Mouse (Mus musculus): ENCODE measurements around the gene Tmprss2.

Gene Tmprss2

GRCm38 (mm10) chr16:97610939-97611338 is at the start of gene Tmprss2:
Gene Tmprss2 (minus strand): TSS chr16:97611195.
- no peak for DNase-seq (ENCODE audit: low read depth, low spot score)

DNA sequence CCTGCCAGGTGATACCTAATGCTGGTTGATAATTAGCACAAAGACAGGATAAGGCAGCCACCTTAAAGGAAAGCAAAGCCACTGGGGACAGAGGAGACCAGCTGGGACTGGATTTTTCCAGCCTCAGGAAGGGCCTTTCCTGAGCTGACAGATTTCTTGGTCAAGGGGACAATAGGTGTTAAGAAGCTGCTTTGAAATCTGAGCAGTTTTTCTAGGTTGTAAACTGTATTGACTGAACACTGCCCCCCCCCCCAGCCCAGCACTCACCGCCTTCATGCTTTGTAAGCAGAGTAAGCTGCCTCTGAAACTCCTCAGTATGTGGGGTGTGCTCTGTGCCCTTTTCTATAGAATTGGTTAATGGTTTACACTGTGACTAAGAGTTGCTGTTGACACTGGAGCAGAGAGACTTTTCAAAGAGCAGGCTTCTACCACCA is 48.2 kb upstream of the Tmprss2 start:
- DNase-seq (ENCODE audit: low read depth, low spot score): no peak

DNA sequence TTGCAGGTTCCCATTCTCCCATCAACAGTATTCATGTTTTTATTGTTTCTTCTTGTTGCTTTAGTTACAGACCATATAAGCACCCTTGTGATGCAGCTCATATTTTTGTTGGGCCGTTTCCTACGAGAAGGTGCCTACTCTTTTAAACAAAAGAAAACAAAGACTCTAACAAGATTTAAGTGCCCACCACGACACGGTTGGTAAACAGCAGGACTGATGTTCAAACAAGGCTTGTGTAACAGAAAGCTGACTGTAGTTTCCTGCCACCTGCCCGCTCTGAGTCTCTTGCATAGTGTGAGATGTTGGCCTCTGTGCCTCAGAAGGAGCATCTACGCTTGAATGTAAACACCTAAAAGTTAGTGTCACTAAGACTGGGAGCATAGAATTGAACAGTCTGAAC is 47.5 kb upstream of the Tmprss2 start:
- DNase-seq (ENCODE audit: low read depth, low spot score): no peak

GRCm38 (mm10) chr16:97655800-97656199 is 44.8 kb upstream of the Tmprss2 start:
- DNase-seq (ENCODE audit: low read depth, low spot score): no peak

DNA sequence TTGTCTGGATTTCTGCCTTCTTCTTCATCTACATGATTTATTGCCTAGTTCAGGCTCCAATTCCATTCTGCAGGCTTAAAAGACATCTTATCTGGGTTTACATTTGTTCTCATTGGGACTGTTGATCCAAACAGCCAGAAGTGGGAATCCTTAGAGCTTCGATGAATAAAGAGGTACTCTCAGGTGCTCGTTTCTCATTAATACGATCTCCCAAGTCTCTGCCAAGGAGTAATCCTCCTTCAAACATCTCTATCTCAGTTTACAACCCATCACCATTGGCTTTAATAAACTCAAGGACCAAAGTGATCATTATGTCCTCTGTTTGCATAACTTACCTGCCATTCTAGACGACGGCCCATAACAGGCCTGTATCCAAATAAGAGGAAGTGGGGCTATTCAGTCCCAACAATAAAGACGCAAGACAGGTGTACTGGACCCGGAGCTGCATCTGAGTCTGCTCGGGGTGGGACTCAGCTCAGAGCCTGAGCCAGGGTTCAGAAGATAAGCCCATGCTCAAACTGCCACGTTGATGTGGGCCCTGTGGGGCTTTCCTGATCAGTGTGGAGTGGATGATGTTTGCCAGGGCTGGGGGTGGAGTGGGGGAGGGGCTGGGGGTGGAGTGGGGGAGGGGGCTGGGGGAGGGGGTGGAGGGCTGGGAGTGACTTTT is 38.7 kb upstream of the Tmprss2 start:
- DNase-seq (ENCODE audit: low read depth, low spot score): no peak

- no peak for DNase-seq (ENCODE audit: low read depth, low spot score)
Measured at GRCm38 (mm10) chr16:97644681-97645080, 33.7 kb upstream of the Tmprss2 start.

DNA sequence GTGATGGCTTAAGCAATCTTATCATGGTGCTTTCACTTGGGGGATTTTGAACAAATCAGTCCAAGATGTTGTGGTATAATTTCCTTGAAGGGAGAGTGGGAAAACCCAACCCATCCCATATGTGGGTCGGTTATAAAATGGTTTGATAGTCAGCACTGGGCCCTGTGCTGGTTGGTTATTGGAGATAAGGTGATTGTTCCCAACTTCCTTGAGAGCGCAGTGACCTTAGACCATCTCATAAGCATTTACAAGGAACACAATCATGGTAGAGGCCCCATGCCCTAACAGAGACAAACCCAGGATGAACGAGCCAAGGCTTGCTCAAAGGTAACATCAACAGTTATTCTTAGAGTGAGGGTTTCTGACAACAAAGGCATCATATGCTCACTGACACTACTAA is 28.6 kb upstream of the Tmprss2 start:
- DNase-seq (ENCODE audit: low read depth, low spot score): no peak

DNA sequence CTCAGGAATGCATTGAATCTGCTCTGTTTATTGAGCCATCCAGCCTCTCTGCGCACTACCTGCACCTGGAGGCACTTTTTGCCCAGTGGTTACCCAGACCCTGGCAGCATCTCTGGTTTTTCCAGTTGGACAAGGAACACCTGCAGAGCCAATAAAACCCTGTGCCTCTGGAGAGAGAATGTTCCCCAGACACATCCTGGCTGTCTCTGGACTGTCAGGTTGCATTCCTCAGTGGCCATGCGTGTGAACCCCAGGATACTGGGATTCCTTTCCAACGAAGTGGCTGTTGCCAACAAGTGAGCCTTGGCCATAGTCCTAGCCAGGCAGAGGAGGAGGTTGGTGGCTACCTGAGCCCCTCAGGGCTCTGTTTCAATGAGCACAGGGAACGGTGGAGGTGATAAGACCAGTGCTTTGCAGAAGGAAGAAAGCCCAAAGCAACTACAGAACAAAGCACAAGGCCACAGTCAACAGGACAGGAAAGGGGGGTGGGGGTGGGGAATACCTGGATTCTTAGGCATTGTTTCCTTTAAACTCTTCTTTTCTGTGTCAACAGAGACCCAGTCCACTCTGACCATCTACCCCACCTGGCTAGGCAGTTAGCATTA is 22.0 kb upstream of the Tmprss2 start:
- no peak for DNase-seq (ENCODE audit: low read depth, low spot score)

DNA sequence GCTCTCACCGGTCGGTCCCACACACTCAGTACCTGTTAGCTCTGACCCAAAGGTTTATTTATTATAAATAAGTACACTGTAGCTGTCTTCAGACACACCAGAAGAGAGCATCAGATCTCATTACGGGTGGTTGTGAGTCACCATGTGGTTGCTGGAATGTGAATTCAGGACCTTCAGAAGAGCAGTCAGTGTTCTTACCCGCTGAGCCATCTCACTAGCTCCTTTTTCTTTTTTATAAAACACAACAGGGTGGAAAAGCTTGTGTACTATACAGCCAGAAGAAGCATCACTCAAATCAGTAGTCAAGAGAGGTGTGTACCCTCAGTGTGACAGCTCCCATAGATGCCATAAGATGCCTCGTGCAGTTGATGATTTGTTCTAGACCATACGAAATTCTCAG is 12.2 kb upstream of the Tmprss2 start:
- DNase-seq (ENCODE audit: low read depth, low spot score): peak; percentile 59

GRCm38 (mm10) chr16:97622383-97622889 is 11.4 kb upstream of the Tmprss2 start:
- no peak for DNase-seq (ENCODE audit: low read depth, low spot score)

- DNase-seq (ENCODE audit: low read depth, low spot score): no peak
Measured at GRCm38 (mm10) chr16:97618285-97618684, 7.3 kb upstream of the Tmprss2 start.

- DNase-seq (ENCODE audit: low read depth, low spot score): no peak
Measured at GRCm38 (mm10) chr16:97612009-97612408, 1.0 kb upstream of the Tmprss2 start.

GRCm38 (mm10) chr16:97610246-97610645 is 749 bp downstream of the Tmprss2 start:
- DNase-seq (ENCODE audit: low read depth, low spot score): no peak

DNA sequence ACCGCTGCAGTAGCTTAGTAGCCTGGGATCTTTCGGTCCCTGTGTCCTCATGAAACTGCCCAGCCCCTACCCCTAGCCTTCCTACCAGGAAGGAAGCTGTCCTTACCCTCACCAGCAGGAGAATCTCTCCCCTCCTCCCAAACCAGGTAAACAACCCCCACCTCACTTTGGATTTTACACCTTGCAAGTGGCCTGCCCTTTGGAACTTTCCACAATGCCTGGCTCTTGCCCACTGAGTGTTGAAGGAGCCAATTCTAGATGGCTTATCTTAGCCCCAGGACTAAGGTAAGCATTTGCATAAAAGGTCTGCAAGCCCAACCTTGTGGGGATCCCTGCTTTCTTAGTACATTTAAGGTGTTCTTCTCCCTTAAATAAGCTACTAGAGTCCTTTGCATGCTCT is 1.3 kb downstream of the Tmprss2 start:
- DNase-seq (ENCODE audit: low read depth, low spot score): no peak

DNA sequence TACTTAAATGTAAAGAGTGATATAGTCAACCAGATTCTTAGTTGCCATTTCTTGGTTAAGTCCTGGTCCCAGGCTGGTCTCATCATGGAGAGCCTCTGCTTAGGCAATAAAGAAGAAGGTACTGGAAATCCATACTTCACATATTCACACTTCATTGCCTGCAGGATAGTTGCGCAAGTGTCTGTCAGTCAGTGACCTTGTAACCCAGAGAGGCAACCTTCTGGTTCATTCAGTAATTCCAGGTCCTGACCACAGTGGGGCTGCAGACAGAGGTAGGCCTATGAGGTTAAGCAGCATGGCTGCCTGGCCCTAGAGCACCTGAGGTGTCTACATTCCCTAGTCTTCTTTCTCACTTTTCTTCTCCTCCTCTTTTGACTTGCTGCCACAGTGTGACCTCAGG is 3.0 kb downstream of the Tmprss2 start:
- no peak for DNase-seq (ENCODE audit: low read depth, low spot score)

DNA sequence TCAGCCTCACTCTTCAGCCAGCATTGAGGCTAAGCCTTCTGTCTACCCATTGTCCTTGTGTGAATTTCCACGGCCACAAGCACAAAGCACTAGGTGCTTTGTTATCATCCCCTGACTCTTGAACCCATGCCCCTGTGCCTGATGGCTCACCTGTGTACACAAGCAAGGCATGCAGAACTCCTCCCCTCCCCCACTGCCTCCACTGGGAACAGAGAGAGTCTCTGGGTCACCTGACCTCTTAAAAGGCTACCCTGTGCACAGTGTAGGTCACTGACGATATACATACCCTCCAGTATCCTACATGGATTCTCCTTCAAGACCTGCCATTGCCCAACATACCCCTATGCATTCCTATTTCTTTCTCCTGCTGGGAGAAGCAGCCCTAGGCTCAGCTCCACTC is 4.2 kb downstream of the Tmprss2 start:
- no peak for DNase-seq (ENCODE audit: low read depth, low spot score)

DNA sequence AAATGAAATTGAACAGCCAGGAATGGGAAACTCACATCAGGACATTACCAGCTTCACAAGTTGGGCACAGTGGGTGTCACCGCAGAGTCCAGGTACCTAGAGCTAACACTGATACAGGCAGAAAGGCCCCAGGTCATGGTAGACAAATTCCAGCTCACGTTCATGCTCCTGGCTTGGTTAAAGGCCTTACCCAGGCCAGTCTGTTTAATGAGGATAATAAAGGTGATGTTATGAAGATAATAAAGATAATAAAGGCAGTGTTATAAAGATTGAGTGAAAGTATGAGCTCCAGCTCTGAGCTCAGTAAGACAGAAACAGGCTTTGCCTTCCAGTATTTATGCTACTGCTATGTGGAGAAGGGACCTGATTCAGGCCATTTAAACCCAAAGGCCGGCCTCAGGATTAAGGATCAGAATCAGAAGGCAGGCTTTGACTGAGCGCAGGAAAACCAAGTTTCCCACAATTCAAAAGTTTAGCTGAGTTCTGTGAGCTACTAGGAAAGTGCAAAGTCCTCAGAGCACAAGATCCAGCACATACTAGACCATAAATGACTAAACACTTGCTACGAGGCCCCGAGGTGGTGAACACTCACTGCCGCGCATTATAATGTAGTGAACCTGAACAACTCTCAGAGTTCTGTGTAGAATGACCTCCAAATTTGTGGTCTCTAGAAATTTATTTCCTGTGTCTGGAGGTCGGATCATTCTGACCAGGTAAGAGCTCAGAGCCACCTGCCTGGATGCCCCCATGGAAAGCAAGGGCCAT is 4.9 kb downstream of the Tmprss2 start:
- no peak for DNase-seq (ENCODE audit: low read depth, low spot score)

DNA sequence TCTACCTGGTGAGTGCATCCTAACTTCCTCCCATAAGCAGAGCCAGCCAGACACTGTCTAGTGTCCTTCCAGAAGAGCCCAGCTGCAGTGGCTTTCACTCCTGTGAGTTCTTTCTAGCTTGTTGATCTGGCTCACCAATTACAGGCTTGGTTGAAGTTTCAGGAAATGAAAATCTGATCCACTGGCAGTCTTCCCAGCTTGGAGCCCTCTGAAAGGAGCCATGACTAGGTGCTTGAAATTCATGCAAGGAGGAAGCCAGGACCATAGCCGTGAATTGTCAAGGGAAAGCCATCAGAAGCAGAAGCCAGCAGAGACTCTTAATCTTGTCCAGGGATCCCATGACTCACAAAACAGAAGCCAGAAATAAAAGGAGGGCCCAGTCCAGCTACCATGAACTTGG is 8.7 kb downstream of the Tmprss2 start:
- peak; percentile 72 for DNase-seq (ENCODE audit: low read depth, low spot score)

GRCm38 (mm10) chr16:97600591-97600990 is 10.4 kb downstream of the Tmprss2 start:
- no peak for DNase-seq (ENCODE audit: low read depth, low spot score)

GRCm38 (mm10) chr16:97598046-97598445 is 12.9 kb downstream of the Tmprss2 start:
- no peak for DNase-seq (ENCODE audit: low read depth, low spot score)

DNA sequence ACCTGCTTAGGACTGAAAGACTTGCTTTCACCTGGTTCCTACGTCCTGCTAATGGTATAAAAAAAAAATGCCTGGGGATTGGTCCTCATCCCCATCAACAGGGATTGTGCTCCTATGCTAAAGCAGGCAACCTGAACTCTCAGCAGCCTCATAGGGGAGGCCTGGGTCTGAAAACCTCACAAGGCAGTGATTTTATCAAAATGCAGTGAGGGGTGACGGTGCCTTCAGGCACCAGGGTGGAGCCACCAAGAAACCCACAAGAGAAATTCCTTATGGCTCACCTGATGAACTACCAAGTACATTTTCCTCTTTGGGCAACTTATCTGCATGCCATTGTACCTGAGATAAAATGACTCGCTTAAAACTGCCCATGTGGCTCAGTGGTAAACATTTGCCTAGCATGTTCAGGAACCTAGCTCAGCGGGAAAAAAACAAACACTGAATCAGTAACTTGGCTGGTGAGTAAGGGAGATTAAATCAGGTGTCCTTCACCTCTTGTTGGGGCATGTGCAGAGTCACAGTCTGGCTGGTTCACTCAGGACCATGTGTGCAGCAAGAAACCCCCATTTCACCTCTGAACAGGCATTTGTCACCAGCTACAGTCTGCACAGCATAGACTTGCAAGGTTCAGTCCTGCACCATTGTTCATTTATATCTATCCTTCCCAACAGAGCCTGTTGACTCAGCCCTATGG is 17.0 kb downstream of the Tmprss2 start:
- no peak for DNase-seq (ENCODE audit: low read depth, low spot score)

- peak; percentile 97 for DNase-seq (ENCODE audit: low read depth, low spot score)
Measured at GRCm38 (mm10) chr16:97593057-97593456, 17.9 kb downstream of the Tmprss2 start.

Measured in 3T3-L1 (cell line).